Mouse (Mus musculus) hindbrain, embryonic 16.5 days (tissue): ENCODE data around the gene Fam193a. TPM values are rescaled to one million over a fixed set of nuclear protein-coding genes. Genes with fewer than 3 reads are reported as not detected.
A peak's percentile ranks its signal among the peaks of the same experiment; 100 is the strongest.

Experiments
- ATAC-seq: fragments of 200-750 bp; cut with Nextera tagmentation; 2 replicates; pipeline ENCODE4 v1.8.0; 2017; ENCODE audit warnings: moderate TSS enrichment, moderate library complexity
- H3K27ac ChIP-seq: fragments of 300-500 bp; sonication (generic); 2 replicates; pipeline ENCODE4 v1.5.1; 2014; ENCODE audit warnings: low read depth, mild to moderate bottlenecking, control low read depth, low read length, moderate library complexity
- H3K27me3 ChIP-seq: fragments of 300-500 bp; sonication (generic); replicated peaks from 2 replicates; pipeline ENCODE4 v1.6.1; 2014; ENCODE audit warnings: low read length; ENCODE audit not compliant: control insufficient read depth, insufficient read depth
- H3K36me3 ChIP-seq: fragments of 300-500 bp; sonication (generic); 2 replicates; pipeline ENCODE4 v1.6.1; 2014; ENCODE audit warnings: mild to moderate bottlenecking, low read length, moderate library complexity, mixed read lengths; ENCODE audit not compliant: control insufficient read depth, insufficient read depth
- H3K4me1 ChIP-seq: fragments of 300-500 bp; sonication (generic); 2 replicates; pipeline ENCODE4 v1.6.1; 2014; ENCODE audit warnings: low read depth, low read length; ENCODE audit not compliant: control insufficient read depth, insufficient read depth
- H3K4me2 ChIP-seq: fragments of 300-500 bp; sonication (generic); 2 replicates; pipeline ENCODE4 v1.6.1; 2014; ENCODE audit warnings: mild to moderate bottlenecking, low read length, control low read depth, moderate library complexity
- H3K4me3 ChIP-seq: fragments of 300-500 bp; sonication (generic); 2 replicates; pipeline ENCODE4 v1.5.1; 2014; ENCODE audit warnings: mild to moderate bottlenecking, low read length, control low read depth, moderate library complexity
- H3K9ac ChIP-seq: fragments of 300-500 bp; sonication (generic); 2 replicates; pipeline ENCODE4 v1.6.1; 2014; ENCODE audit warnings: low read depth, mild to moderate bottlenecking, control low read depth, low read length, moderate library complexity
- H3K9me3 ChIP-seq: fragments of 300-500 bp; sonication (generic); 2 replicates; pipeline ENCODE4 v1.6.1; 2014; ENCODE audit warnings: mild to moderate bottlenecking, low read length, moderate library complexity; ENCODE audit not compliant: control insufficient read depth
- WGBS: fragments of 180-500 bp; shearing (Covaris S2); extraction: QIAGEN DNeasy Blood & Tissue Kit; methylation state at CpG from one replicate; pipeline ENCODE4 v1.1.7; 2014; 5-methylcytosine and 5-hydroxymethylcytosine counted together
- polyA plus RNA-seq: library from polyadenylated mRNA; unstranded; fragments of >200 nt; fragmentation: Nextera tagmentation; extraction: Ambion mirVana; gene quantifications from 2 replicates; pipeline ENCODE4 v1.2.1, GENCODE M21; 2015

Fam193a gene
- polyA plus RNA-seq, 1 experiment from 2014 or later = 14.8 TPM

- no peaks in the 10 kb centered on the region for H3K9me3 ChIP-seq
- H3K27ac ChIP-seq = peak within 1 kb of the TSS; percentile 95
- peak; percentile 99 for ATAC-seq
- H3K36me3 ChIP-seq = no peaks in the 10 kb centered on the region
- peaks cover 19% of the 10 kb centered on the region for H3K4me1 ChIP-seq
- H3K4me2 ChIP-seq = peak within 1 kb of the TSS; percentile 97
- 1% methylated on average over 66 of the region's 67 CpGs for WGBS
- H3K27me3 ChIP-seq = no peaks in the 10 kb centered on the region
- peak within 1 kb of the TSS; percentile 88 for H3K4me3 ChIP-seq
- peak within 1 kb of the TSS; percentile 95 for H3K9ac ChIP-seq
These were observed 33.5 kb upstream of the Fam193a start, which contains the start of gene Rnf4 for GRCm38 (mm10) chr5:34336097-34336774. Gene Rnf4, plus strand, starts transcription at chr5:34336289.

- WGBS = 0% methylated on average over 37 of the region's 42 CpGs
- H3K9me3 ChIP-seq = no peaks in the 10 kb centered on the region
- peaks cover 19% of the 10 kb centered on the region for H3K4me1 ChIP-seq
- peak overlapping the region; percentile 95 for H3K27ac ChIP-seq
- H3K4me3 ChIP-seq = peak overlapping the region; percentile 88
- H3K4me2 ChIP-seq = peak overlapping the region; percentile 97
- no peaks in the 10 kb centered on the region for H3K27me3 ChIP-seq
- peak overlapping the region; percentile 95 for H3K9ac ChIP-seq
- no peak for ATAC-seq
- no peaks in the 10 kb centered on the region for H3K36me3 ChIP-seq
These were observed 32.8 kb upstream of the Fam193a start for GRCm38 (mm10) chr5:34336775-34337450.

GRCm38 (mm10) chr5:34340246-34340645 is 29.5 kb upstream of the Fam193a start:
- WGBS = 95% methylated on average over 6 of the region's 6 CpGs
- no peak overlapping the region for H3K27ac ChIP-seq
- peaks cover 17% of the 10 kb centered on the region for H3K4me1 ChIP-seq
- no peak overlapping the region for H3K4me2 ChIP-seq
- no peak for ATAC-seq
- H3K9me3 ChIP-seq = no peaks in the 10 kb centered on the region
- H3K9ac ChIP-seq = no peak overlapping the region
- H3K27me3 ChIP-seq = no peaks in the 10 kb centered on the region
- no peak overlapping the region for H3K4me3 ChIP-seq
- no peaks in the 10 kb centered on the region for H3K36me3 ChIP-seq

- H3K4me1 ChIP-seq = no peaks in the 10 kb centered on the region
- no peak overlapping the region for H3K4me2 ChIP-seq
- H3K9me3 ChIP-seq = no peaks in the 10 kb centered on the region
- no peaks in the 10 kb centered on the region for H3K27me3 ChIP-seq
- H3K9ac ChIP-seq = no peak overlapping the region
- no peak overlapping the region for H3K27ac ChIP-seq
- WGBS = 96% methylated on average over 3 of the region's 3 CpGs
- peaks cover 48% of the 10 kb centered on the region for H3K36me3 ChIP-seq
- no peak for ATAC-seq
- H3K4me3 ChIP-seq = no peak overlapping the region
These were observed 17.6 kb upstream of the Fam193a start for GRCm38 (mm10) chr5:34352084-34352631.

GRCm38 (mm10) chr5:34360261-34360660 is 9.5 kb upstream of the Fam193a start:
- Histone ChIP-seq H3K9me3 (no peaks in the 10 kb centered on the region), H3K4me1 (no peaks in the 10 kb centered on the region), H3K4me3 (no peak overlapping the region), H3K9ac (no peak overlapping the region), H3K27ac (no peak overlapping the region), H3K36me3 (peaks cover 16% of the 10 kb centered on the region), H3K4me2 (no peak overlapping the region), H3K27me3 (no peaks in the 10 kb centered on the region)
- ATAC-seq = no peak
- 90% methylated on average over 3 of the region's 3 CpGs for WGBS

GRCm38 (mm10) chr5:34363115-34363514 is 6.6 kb upstream of the Fam193a start:
- Histone ChIP-seq H3K4me2 (no peak overlapping the region), H3K27ac (no peak overlapping the region), H3K27me3 (no peaks in the 10 kb centered on the region), H3K36me3 (peaks cover 9% of the 10 kb centered on the region), H3K4me1 (no peaks in the 10 kb centered on the region), H3K9me3 (no peaks in the 10 kb centered on the region), H3K9ac (no peak overlapping the region), H3K4me3 (no peak overlapping the region)
- no peak for ATAC-seq

GRCm38 (mm10) chr5:34368551-34369290 is 1.0 kb upstream of the Fam193a start:
- ATAC-seq = no peak
- Histone ChIP-seq H3K4me2 (peak overlapping the region; percentile 74), H3K27ac (peak overlapping the region; percentile 91), H3K27me3 (no peaks in the 10 kb centered on the region), H3K9ac (peak overlapping the region; percentile 77), H3K36me3 (no peaks in the 10 kb centered on the region), H3K4me1 (peaks cover 16% of the 10 kb centered on the region), H3K4me3 (peak overlapping the region; percentile 94), H3K9me3 (no peaks in the 10 kb centered on the region)
- WGBS = 73% methylated on average over 7 of the region's 7 CpGs

- H3K4me3 ChIP-seq = peak overlapping the region; percentile 94
- peaks cover 16% of the 10 kb centered on the region for H3K4me1 ChIP-seq
- no peak for ATAC-seq
- H3K9me3 ChIP-seq = no peaks in the 10 kb centered on the region
- peak overlapping the region; percentile 97 for H3K9ac ChIP-seq
- H3K27ac ChIP-seq = peak overlapping the region; percentile 87
- no peaks in the 10 kb centered on the region for H3K27me3 ChIP-seq
- H3K36me3 ChIP-seq = no peaks in the 10 kb centered on the region
- H3K4me2 ChIP-seq = peak overlapping the region; percentile 55
- WGBS = under 1% methylated on average over 45 of the region's 114 CpGs
These were observed 490 bp downstream of the Fam193a start for GRCm38 (mm10) chr5:34370022-34370823.
